Mouse (Mus musculus): ENCODE data around the gene Sema4b.

- TF ChIP-seq CTCF (IDR thresholded peaks at IDR 0.05) = no peak
- TF ChIP-seq EP300 (IDR thresholded peaks at IDR 0.05) = no peak
Observed at GRCm38 (mm10) chr7:80138375-80138774, 48.3 kb upstream of the Sema4b start.
